Mouse (Mus musculus) testis, adult 2 months (tissue): Measurements from ENCODE around the gene Lrig2.

Experiments
- CTCF ChIP-seq: fragments of 200-500 bp; IDR thresholded peaks from 2 replicates; pipeline ENCODE4 v1.5.1; 2012; ENCODE audit warnings: low read depth, mild to moderate bottlenecking, inconsistent platforms, low read length, moderate library complexity; ENCODE audit not compliant: control insufficient read depth, insufficient read depth, insufficient replicate concordance
- POLR2A ChIP-seq: fragments of 200-500 bp; IDR thresholded peaks from 2 replicates; pipeline ENCODE4 v1.6.1; 2012; ENCODE audit warnings: low read depth, mild to moderate bottlenecking, inconsistent platforms, low read length, moderate library complexity; ENCODE audit not compliant: control insufficient read depth

GRCm38 (mm10) chr3:104397316-104397715 is 114.4 kb downstream of the Lrig2 start:
- TF ChIP-seq CTCF (no peak), POLR2A (no peak)
